Mouse (Mus musculus) cerebellum, adult 2 months (tissue): ENCODE results near the gene Dag1.

Experiments
- CTCF ChIP-seq: fragments of 200-500 bp; IDR thresholded peaks from 2 replicates; pipeline ENCODE4 v1.5.1; 2011; ENCODE audit warnings: low read depth, mild to moderate bottlenecking, control low read depth, low read length, moderate library complexity, borderline replicate concordance; ENCODE audit not compliant: insufficient read depth
- POLR2A ChIP-seq: fragments of 200-500 bp; IDR thresholded peaks from 2 replicates; pipeline ENCODE4 v1.6.1; 2011; ENCODE audit warnings: low read length, control low read depth, borderline replicate concordance; ENCODE audit not compliant: insufficient read depth

DNA sequence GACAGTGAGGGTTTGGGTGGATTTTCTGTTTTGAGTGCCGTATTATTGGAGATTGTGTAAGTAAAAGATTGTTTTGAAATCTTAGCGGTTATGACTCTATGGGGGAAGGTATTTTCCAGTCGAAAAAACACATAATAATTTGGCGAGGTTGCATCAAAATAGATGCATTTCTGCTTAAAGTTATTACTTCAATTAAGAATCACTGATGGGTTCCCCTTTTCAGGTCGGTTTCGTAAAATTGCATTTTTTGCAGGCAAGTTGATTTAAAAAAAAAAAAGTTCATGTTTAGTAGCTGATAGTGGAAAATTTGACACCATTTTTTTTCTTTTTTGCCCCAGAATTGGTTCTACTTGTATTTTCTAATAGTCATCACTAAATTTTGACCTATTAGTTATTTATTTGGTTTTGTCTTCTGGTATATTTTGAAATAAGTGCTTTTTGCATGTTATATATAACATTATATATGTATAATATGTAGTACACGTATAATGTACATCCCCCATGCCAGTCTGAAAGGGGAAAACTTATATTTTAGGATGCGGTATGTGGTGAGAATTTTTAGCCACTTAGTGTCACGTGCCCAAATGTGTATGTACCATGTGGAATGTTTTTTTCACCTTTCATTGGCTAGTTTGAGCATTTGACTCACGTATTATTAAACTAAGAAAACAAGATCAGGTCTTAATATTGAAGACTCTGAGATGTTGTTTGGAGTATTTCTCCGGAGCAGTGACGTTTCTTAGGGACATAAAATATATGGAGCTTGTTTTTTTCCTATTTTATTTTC is 43.5 kb upstream of the Dag1 start:
- TF ChIP-seq CTCF (no peak), POLR2A (no peak)
